Mouse (Mus musculus): ENCODE measurements around the gene Arhgap5. TPM values are rescaled to one million over a fixed set of nuclear protein-coding genes. Genes with fewer than 3 reads are reported as not detected.

The Arhgap5 gene
- polyA plus RNA-seq, 1 experiment from 2014 or later, result 25.1 TPM

GRCm38 (mm10) chr12:52615703-52616102 is 111.9 kb downstream of the Arhgap5 start:
- Histone ChIP-seq H3K4me3 (ENCODE audit: low read depth, low read length) (no peak overlapping the region), H3K9ac (ENCODE audit: low read depth, low read length) (no peak overlapping the region), H3K27ac (ENCODE audit: low read depth, low read length) (no peak overlapping the region), H3K4me2 (replicated peaks; ENCODE audit: low read depth) (no peak overlapping the region), H3K4me1 (replicated peaks; ENCODE audit: control insufficient read depth, insufficient read depth, low read length) (no peaks in the 10 kb centered on the region), H3K9me3 (ENCODE audit: control insufficient read depth) (no peaks in the 10 kb centered on the region), H3K36me3 (ENCODE audit: control insufficient read depth, insufficient read depth) (no peaks in the 10 kb centered on the region), H3K27me3 (replicated peaks; ENCODE audit: control insufficient read depth, insufficient read depth, low read length) (no peaks in the 10 kb centered on the region)
- TF ChIP-seq CTCF (IDR thresholded peaks at IDR 0.05; ENCODE audit: low read depth), result no peak
- ATAC-seq, result no peak
- WGBS, result 71% methylated on average over 3 of the region's 3 CpGs

- Histone ChIP-seq H3K27me3 (replicated peaks; ENCODE audit: control insufficient read depth, insufficient read depth, low read length) (no peaks in the 10 kb centered on the region), H3K4me1 (replicated peaks; ENCODE audit: control insufficient read depth, insufficient read depth, low read length) (no peaks in the 10 kb centered on the region), H3K9ac (ENCODE audit: low read depth, low read length) (no peak overlapping the region), H3K4me2 (replicated peaks; ENCODE audit: low read depth) (no peak overlapping the region), H3K27ac (ENCODE audit: low read depth, low read length) (no peak overlapping the region), H3K36me3 (ENCODE audit: control insufficient read depth, insufficient read depth) (no peaks in the 10 kb centered on the region), H3K9me3 (ENCODE audit: control insufficient read depth) (no peaks in the 10 kb centered on the region), H3K4me3 (ENCODE audit: low read depth, low read length) (no peak overlapping the region)
- 85% methylated on average over 5 of the region's 5 CpGs for WGBS
- peak; percentile 43 for TF ChIP-seq CTCF (IDR thresholded peaks at IDR 0.05; ENCODE audit: low read depth)
- no peak for ATAC-seq
Measured at GRCm38 (mm10) chr12:52618418-52619040, 114.8 kb downstream of the Arhgap5 start.

DNA sequence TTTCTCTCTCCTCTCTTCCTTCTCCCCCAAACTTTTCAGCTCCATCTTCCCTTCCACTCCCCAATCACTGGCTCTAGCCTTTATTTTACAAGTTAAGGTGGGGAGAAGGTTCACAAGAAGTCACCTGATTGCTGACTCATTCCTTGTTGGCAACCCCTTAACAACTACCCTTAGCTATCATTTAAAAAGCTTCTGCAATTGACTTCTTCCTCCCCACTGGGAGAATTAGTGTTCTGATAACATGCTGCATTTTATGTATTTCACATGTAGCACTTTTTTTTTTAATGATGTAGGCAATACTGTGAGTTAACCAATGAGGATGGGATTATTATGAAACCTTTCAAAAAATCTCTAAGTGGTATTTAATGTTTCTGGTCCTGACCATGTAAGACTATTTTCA is 115.9 kb downstream of the Arhgap5 start:
- Histone ChIP-seq H3K27me3 (replicated peaks; ENCODE audit: control insufficient read depth, insufficient read depth, low read length) (no peaks in the 10 kb centered on the region), H3K4me1 (replicated peaks; ENCODE audit: control insufficient read depth, insufficient read depth, low read length) (no peaks in the 10 kb centered on the region), H3K9me3 (ENCODE audit: control insufficient read depth) (no peaks in the 10 kb centered on the region), H3K36me3 (ENCODE audit: control insufficient read depth, insufficient read depth) (no peaks in the 10 kb centered on the region), H3K4me3 (ENCODE audit: low read depth, low read length) (no peak overlapping the region), H3K9ac (ENCODE audit: low read depth, low read length) (no peak overlapping the region), H3K27ac (ENCODE audit: low read depth, low read length) (no peak overlapping the region), H3K4me2 (replicated peaks; ENCODE audit: low read depth) (no peak overlapping the region)
- TF ChIP-seq CTCF (IDR thresholded peaks at IDR 0.05; ENCODE audit: low read depth), result no peak
- ATAC-seq, result no peak

Other genes starting within 250 kb of the Arhgap5 start
- 0.73 and 1.1 TPM in 2 replicates for gene Akap6, start 195.4 kb downstream of the Arhgap5 start, polyA plus RNA-seq (2015; fragmentation: Nextera tagmentation; extraction: Ambion mirVana)